Comparison of ENCODE assay signal across 8 mouse cellular contexts in genomic region chr17:15723866-15724475, GRCm38 (mm10). TPM values are rescaled to one million over a fixed set of nuclear protein-coding genes. Genes with fewer than 3 reads are reported as not detected.
A peak's percentile ranks its signal among the peaks of the same experiment; 100 is the strongest.
DNase-seq lines count a peak whose midpoint lies in the region; ATAC-seq and TF ChIP-seq lines count a peak whose summit lies in the region.
"Not testable (repeated sequence)": the region's sequence is repeated elsewhere in the genome, so short reads cannot be mapped to it uniquely, and the experiment has no call there.

No protein-coding gene starts in this region.

- H3K27ac ChIP-seq in gastrocnemius, adult 2 months; limb, embryonic 14.5 days (replicated peaks; ENCODE audit: low read depth, low read length); midbrain, postnatal 0 days (ENCODE audit: low read depth, low read length); thymus, adult 2 months (ENCODE audit: control insufficient read depth, insufficient read depth, low read length): not testable (repeated sequence)

- H3K4me1 ChIP-seq in limb, embryonic 14.5 days (ENCODE audit: control insufficient read depth, insufficient read depth, low read length); midbrain, postnatal 0 days (ENCODE audit: insufficient read depth, low read length); thymus, adult 2 months (replicated peaks; ENCODE audit: control insufficient read depth, insufficient read depth, low read length): not testable (repeated sequence)

- peak; percentile 23 to 41 for DNase-seq in CD8-positive naive resting alpha-beta T cell, adult 2 months (ENCODE audit: low read depth in 2 of 2, low spot score in 2 of 2)
- DNase-seq in adrenal gland, postnatal 10 days, result peak; percentile 43
- peak; percentile 69 to 80 for DNase-seq in cerebellum, postnatal 10 days
- DNase-seq in gastrocnemius, adult 2 months, result not testable (repeated sequence)
- DNase-seq in limb, embryonic 14.5 days (ENCODE audit: low spot score), result peak; percentile 80
- DNase-seq in midbrain, postnatal 0 days (ENCODE audit: low spot score), result peak; percentile 72
- DNase-seq in thymus, adult 2 months, result peak; percentile 43

- H3K9me3 ChIP-seq in limb, embryonic 14.5 days (ENCODE audit: control insufficient read depth, low read length); midbrain, postnatal 0 days (ENCODE audit: low read length): not testable (repeated sequence)

- H3K4me3 ChIP-seq in gastrocnemius, adult 2 months; limb, embryonic 14.5 days (replicated peaks; ENCODE audit: low read length); midbrain, postnatal 0 days (ENCODE audit: low read depth, low read length); thymus, adult 2 months (ENCODE audit: control insufficient read depth, insufficient read depth, low read length): not testable (repeated sequence)

- not testable (repeated sequence) for H3K9ac ChIP-seq in limb, embryonic 14.5 days (ENCODE audit: low read depth, low read length, severe bottlenecking); midbrain, postnatal 0 days (replicated peaks; ENCODE audit: low read length, poor library complexity, severe bottlenecking)

- not testable (repeated sequence) for H3K4me2 ChIP-seq in limb, embryonic 14.5 days (replicated peaks; ENCODE audit: low read depth, low read length, severe bottlenecking); midbrain, postnatal 0 days (ENCODE audit: low read depth, low read length, poor library complexity, severe bottlenecking)

- peak; percentile 57 for TF ChIP-seq CTCF in gastrocnemius, adult 2 months (IDR thresholded peaks at IDR 0.05)
- TF ChIP-seq CTCF in midbrain, postnatal 0 days (IDR thresholded peaks at IDR 0.05), result peak; percentile 64
- TF ChIP-seq CTCF in thymus, adult 2 months (IDR thresholded peaks at IDR 0.05; ENCODE audit: borderline replicate concordance, control insufficient read depth, extremely low read depth, insufficient read depth, low read length, poor library complexity), result not testable (repeated sequence)

- 100% methylated on average over 2 of the region's 5 CpGs for WGBS in limb, embryonic 14.5 days
- 96% methylated on average over 2 of the region's 5 CpGs for WGBS in midbrain, postnatal 0 days
- 74% methylated on average over 5 of the region's 5 CpGs for WGBS in thymus, adult 2 months

- TF ChIP-seq POLR2A in limb, embryonic 14.5 days (IDR thresholded peaks at IDR 0.05; ENCODE audit: borderline replicate concordance, extremely low read depth, insufficient read depth, insufficient read length); thymus, adult 2 months (IDR thresholded peaks at IDR 0.05; ENCODE audit: control insufficient read depth, extremely low read depth, insufficient read depth, low read length, poor library complexity): not testable (repeated sequence)

- ATAC-seq in inflammation-experienced regulatory T-cells, adult 6 months, result peak; percentile 53
- ATAC-seq in limb, embryonic 14.5 days (ENCODE audit: low FRiP score, low read depth); midbrain, postnatal 0 days (ENCODE audit: low FRiP score): not testable (repeated sequence)

- H3K27me3 ChIP-seq in limb, embryonic 14.5 days (ENCODE audit: control insufficient read depth, insufficient read depth, low read length); midbrain, postnatal 0 days (ENCODE audit: insufficient read depth, low read length); thymus, adult 2 months (ENCODE audit: control insufficient read depth, insufficient read depth, low read length): not testable (repeated sequence)

- intact Hi-C loops in gastrocnemius, adult 2 months (cut with DNase I), result loop anchor here (2.0 kb wide), 2 partner anchors 101 to 139 kb away; no protein-coding TSS in a partner anchor

- peaks cover 37% of the 10 kb centered on the region for H3K36me3 ChIP-seq in limb, embryonic 14.5 days (ENCODE audit: control insufficient read depth, insufficient read depth, low read length)
- H3K36me3 ChIP-seq in midbrain, postnatal 0 days (ENCODE audit: insufficient read depth, low read length), result peaks cover 23% of the 10 kb centered on the region
- peaks cover 50% of the 10 kb centered on the region for H3K36me3 ChIP-seq in thymus, adult 2 months (ENCODE audit: control insufficient read depth, insufficient read depth, low read length)

RNA-seq across cellular contexts. Expression of gene Chd1, which starts 19.2 kb away (rescaled TPM):
- 10 to 100 TPM; 36.6 to 47.1 TPM for total RNA-seq in adrenal gland, postnatal 10 days (2021)
- total RNA-seq in gastrocnemius, adult 2 months (2021), result 10 to 100 TPM; 13.6 to 16.4 TPM
- polyA plus RNA-seq in inflammation-experienced regulatory T-cells, adult 6 months (2017; shearing (Covaris generic)), result 10 to 100 TPM; 16.7 to 19.2 (median 18.8) TPM
- polyA plus RNA-seq in limb, embryonic 14.5 days (2012; rRNA removed), result 8.9 and 11.3 TPM in 2 replicates
- 30.2 and 33.7 TPM in 2 replicates for polyA plus RNA-seq in limb, embryonic 14.5 days (2014; fragmentation: Nextera tagmentation; extraction: Ambion mirVana)
- 12.3 and 12.9 TPM in 2 replicates for total RNA-seq in midbrain, postnatal 0 days (2014; rRNA removed)
- polyA plus RNA-seq in midbrain, postnatal 0 days (2015; fragmentation: Nextera tagmentation; extraction: Ambion mirVana), result 10.4 and 13.1 TPM in 2 replicates
- 30.4 and 60.7 TPM in 2 replicates for polyA plus RNA-seq in thymus, adult 2 months (2012; rRNA removed)
